Mouse (Mus musculus) lung, postnatal 0 days (tissue): ENCODE measurements around the gene Grik3. TPM values are rescaled to one million over a fixed set of nuclear protein-coding genes. Genes with fewer than 3 reads are reported as not detected.
A peak's percentile ranks its signal among the peaks of the same experiment; 100 is the strongest.

Source experiments
- ATAC-seq: fragments of 200-750 bp; cut with Nextera tagmentation; 2 replicates; pipeline ENCODE4 v1.8.0; 2017; ENCODE audit warnings: moderate library complexity
- DNase-seq: peaks from one replicate; pipeline ENCODE4 v3.0.0-alpha.2; 2016; ENCODE audit warnings: low spot score
- H3K27ac ChIP-seq: fragments of 300-500 bp; sonication (generic); 2 replicates; pipeline ENCODE4 v1.5.1; 2014; ENCODE audit warnings: antibody characterized with exemption, mild to moderate bottlenecking, low read length, mixed read lengths
- H3K27me3 ChIP-seq: fragments of 300-500 bp; sonication (generic); replicated peaks from 2 replicates; pipeline ENCODE4 v1.6.1; 2014; ENCODE audit warnings: low read length, mixed read lengths; ENCODE audit not compliant: insufficient read depth
- H3K36me3 ChIP-seq: fragments of 300-500 bp; sonication (generic); 2 replicates; pipeline ENCODE4 v1.6.1; 2014; ENCODE audit warnings: low read length, mixed read lengths; ENCODE audit not compliant: insufficient read depth
- H3K4me1 ChIP-seq: fragments of 300-500 bp; sonication (generic); 2 replicates; pipeline ENCODE4 v1.6.1; 2014; ENCODE audit warnings: antibody characterized with exemption, low read depth, low read length, mixed read lengths; ENCODE audit not compliant: insufficient read depth
- H3K4me2 ChIP-seq: fragments of 300-500 bp; sonication (generic); replicated peaks from 2 replicates; pipeline ENCODE4 v1.6.1; 2014; ENCODE audit warnings: low read depth, mild to moderate bottlenecking, low read length, moderate library complexity, mixed read lengths
- H3K4me3 ChIP-seq: fragments of 300-500 bp; sonication (generic); 2 replicates; pipeline ENCODE4 v1.5.1; 2014; ENCODE audit warnings: low read depth, low read length
- H3K9ac ChIP-seq: fragments of 300-500 bp; sonication (generic); replicated peaks from 2 replicates; pipeline ENCODE4 v1.6.1; 2014; ENCODE audit warnings: low read depth, mild to moderate bottlenecking
- H3K9me3 ChIP-seq: fragments of 300-500 bp; sonication (generic); 2 replicates; pipeline ENCODE4 v1.6.1; 2016; ENCODE audit warnings: low read length, mixed read lengths
- CTCF ChIP-seq: IDR thresholded peaks from 2 replicates; pipeline ENCODE4 v1.5.1; 2016; ENCODE audit warnings: antibody characterized with exemption, mild to moderate bottlenecking
- EP300 ChIP-seq: IDR thresholded peaks from 2 replicates; pipeline ENCODE4 v1.6.1; 2016; ENCODE audit warnings: antibody characterized with exemption, mild to moderate bottlenecking, control low read depth
- WGBS: fragments of 180-500 bp; shearing (Covaris S2); extraction: QIAGEN DNeasy Blood & Tissue Kit; methylation state at CpG from one replicate; pipeline ENCODE4 v1.1.7; 2014; 5-methylcytosine and 5-hydroxymethylcytosine counted together
- polyA plus RNA-seq: library from polyadenylated mRNA; unstranded; fragments of >200 nt; fragmentation: Nextera tagmentation; extraction: Ambion mirVana; gene quantifications from 2 replicates; pipeline ENCODE4 v1.2.1, GENCODE M21; 2015

The Grik3 gene
- polyA plus RNA-seq, 1 experiment from 2014 or later: not detected

DNA sequence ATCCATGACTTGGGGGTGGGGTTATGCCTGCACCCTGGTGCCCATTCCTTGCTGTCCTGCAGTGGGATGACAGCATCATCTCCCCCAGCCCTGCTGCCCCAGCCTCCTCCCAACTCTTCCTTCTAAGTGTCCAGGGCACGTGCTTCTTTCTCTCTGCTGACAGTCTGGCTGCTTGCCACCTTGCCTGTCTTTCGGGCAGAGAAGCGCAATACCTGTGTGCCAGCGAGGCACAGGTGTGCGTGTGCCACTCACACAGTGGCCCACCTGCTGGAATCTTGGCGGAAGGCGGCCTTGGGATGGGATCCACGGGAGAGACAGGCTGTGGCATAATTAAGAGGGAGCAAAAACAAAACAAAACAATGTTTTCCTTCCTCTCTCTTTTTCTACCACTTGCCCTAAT is 6.4 kb upstream of the Grik3 start:
- WGBS: 23% methylated on average over 8 of the region's 8 CpGs

DNA sequence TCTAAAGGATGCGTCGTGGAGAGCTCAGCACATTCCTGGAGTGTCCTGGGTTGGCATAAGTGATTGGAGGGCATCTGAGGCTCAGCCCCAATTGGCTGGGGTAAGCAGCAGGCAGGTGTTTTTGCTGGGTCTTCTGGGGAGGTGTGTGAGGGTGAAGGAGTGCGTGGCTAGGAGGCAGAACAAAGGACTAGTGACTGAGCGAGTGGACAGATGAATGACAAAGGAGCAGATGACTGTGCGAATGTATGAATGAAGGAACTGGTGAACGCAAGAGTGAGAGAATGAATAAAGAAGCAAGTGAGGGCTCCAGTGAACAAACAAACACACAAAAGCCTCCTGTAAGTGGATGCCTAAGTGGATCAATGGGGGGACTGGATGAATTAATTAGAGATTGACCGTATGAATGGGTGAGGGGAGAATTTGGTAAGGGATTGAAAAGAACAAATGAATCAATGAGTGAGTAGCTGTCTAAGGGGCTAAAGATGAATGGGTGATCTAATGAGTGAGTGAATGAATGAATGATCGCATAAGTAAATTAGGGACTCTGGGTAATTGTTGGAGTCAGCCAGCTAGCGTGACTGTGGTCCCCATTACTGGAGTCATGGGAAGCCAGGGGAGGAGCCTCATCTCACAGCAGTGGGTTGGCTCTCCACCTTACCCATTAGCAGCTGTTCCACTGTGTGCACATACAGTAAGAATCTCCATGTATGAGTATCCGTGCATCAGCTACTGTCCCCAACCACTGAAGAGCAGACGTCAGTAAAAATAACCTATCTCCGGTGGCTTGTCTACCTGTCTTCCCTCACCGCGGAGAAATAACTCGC is 4.9 kb upstream of the Grik3 start:
- no peak overlapping the region for H3K9ac ChIP-seq
- H3K4me1 ChIP-seq: no peaks in the 10 kb centered on the region
- ATAC-seq (no peak), DNase-seq (no peak)
- no peak overlapping the region for H3K4me3 ChIP-seq
- H3K27ac ChIP-seq: no peak overlapping the region
- H3K4me2 ChIP-seq: no peak overlapping the region
- H3K9me3 ChIP-seq: no peaks in the 10 kb centered on the region
- WGBS: 43% methylated on average over 15 of the region's 15 CpGs
- TF ChIP-seq EP300: no peak
- TF ChIP-seq CTCF: no peak
- no peaks in the 10 kb centered on the region for H3K36me3 ChIP-seq
- H3K27me3 ChIP-seq: peaks cover 44% of the 10 kb centered on the region

More for the DNA sequence above, 6.4 kb upstream of the Grik3 start:
- Histone ChIP-seq H3K4me1 (no peaks in the 10 kb centered on the region), H3K9ac (no peak overlapping the region), H3K4me2 (no peak overlapping the region), H3K27me3 (peaks cover 29% of the 10 kb centered on the region), H3K36me3 (no peaks in the 10 kb centered on the region), H3K9me3 (no peaks in the 10 kb centered on the region), H3K4me3 (no peak overlapping the region), H3K27ac (no peak overlapping the region)
- ATAC-seq (no peak), DNase-seq (no peak)
- TF ChIP-seq CTCF (no peak), EP300 (no peak)

DNA sequence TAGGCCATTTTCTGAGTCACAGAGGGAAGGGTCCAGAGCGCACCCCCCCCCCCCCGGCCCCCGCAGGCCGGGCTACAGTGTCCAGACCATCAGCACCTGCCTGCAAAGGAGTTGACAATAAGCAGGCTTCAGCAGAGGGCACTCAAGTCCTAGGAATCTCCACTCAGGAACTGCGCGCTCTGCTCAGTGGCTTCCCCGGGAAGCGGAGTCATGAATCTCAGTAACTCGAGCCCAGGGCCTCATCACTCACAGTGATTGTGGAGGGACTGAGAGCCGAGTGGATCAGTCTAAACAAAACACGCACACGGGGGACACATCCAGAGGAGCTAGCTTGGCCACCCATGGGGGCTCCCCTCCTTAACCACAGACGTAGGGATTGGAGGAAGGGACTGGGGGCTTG is 3.9 kb upstream of the Grik3 start:
- H3K27me3 ChIP-seq: peaks cover 54% of the 10 kb centered on the region
- H3K9ac ChIP-seq: no peak overlapping the region
- no peaks in the 10 kb centered on the region for H3K4me1 ChIP-seq
- H3K36me3 ChIP-seq: no peaks in the 10 kb centered on the region
- no peaks in the 10 kb centered on the region for H3K9me3 ChIP-seq
- H3K27ac ChIP-seq: no peak overlapping the region
- TF ChIP-seq EP300 (no peak), CTCF (no peak)
- ATAC-seq (no peak), DNase-seq (no peak)
- H3K4me3 ChIP-seq: no peak overlapping the region
- no peak overlapping the region for H3K4me2 ChIP-seq
- WGBS: 5% methylated on average over 13 of the region's 13 CpGs

GRCm38 (mm10) chr4:125487031-125487430 is 3.5 kb upstream of the Grik3 start:
- Histone ChIP-seq H3K36me3 (no peaks in the 10 kb centered on the region), H3K4me2 (no peak overlapping the region), H3K9ac (no peak overlapping the region), H3K9me3 (no peaks in the 10 kb centered on the region), H3K4me3 (no peak overlapping the region), H3K4me1 (no peaks in the 10 kb centered on the region), H3K27ac (no peak overlapping the region), H3K27me3 (peaks cover 58% of the 10 kb centered on the region)
- no peak for TF ChIP-seq CTCF
- TF ChIP-seq EP300: no peak
- ATAC-seq: no peak
- DNase-seq: no peak
- 2% methylated on average over 7 of the region's 7 CpGs for WGBS

DNA sequence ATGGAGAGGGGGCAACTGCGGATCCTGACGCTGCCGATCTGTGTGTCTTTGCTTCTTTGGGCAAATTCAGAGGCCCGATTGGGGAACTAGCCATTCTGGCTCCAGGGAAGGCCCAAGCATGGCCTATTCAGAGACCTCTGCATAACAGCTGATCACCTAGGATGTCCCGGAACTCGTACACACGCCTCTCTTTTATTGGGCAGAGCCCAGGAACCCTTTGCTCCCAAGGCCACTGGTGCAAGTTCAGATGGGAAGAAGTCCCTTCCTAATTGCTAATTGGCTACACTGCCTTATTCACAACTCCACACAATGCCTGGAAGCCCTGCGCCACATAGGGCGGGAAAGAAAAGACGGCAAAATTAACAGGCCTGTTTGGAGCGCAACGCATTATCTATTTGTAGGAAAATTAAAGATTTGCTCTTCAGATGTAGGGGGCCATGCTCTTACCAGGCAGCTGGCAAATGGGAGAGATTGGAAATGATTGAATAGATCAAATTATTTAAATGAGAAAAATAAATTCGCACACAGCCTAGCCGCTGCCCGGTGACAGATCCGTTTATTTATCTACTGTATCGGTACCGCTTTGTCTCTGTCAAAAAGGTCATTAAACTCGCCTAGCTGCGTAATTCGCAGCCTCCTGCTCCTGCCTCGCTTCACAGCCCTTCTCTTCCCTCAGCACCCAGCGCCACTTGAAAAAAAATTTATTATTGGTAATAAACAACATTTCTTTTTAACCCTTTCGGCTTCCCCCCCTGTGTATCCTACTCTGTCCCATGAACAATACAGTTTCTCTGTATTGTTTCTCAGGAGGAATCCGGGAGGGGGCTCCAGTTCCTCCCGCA is 1.5 kb upstream of the Grik3 start:
- DNase-seq (no peak), ATAC-seq (no peak)
- Histone ChIP-seq H3K27ac (no peak overlapping the region), H3K4me2 (no peak overlapping the region), H3K4me3 (no peak overlapping the region), H3K4me1 (no peaks in the 10 kb centered on the region), H3K9me3 (no peaks in the 10 kb centered on the region), H3K27me3 (peaks cover 70% of the 10 kb centered on the region), H3K36me3 (no peaks in the 10 kb centered on the region), H3K9ac (no peak overlapping the region)
- WGBS: 3% methylated on average over 26 of the region's 26 CpGs
- TF ChIP-seq CTCF: no peak
- TF ChIP-seq EP300: no peak

DNA sequence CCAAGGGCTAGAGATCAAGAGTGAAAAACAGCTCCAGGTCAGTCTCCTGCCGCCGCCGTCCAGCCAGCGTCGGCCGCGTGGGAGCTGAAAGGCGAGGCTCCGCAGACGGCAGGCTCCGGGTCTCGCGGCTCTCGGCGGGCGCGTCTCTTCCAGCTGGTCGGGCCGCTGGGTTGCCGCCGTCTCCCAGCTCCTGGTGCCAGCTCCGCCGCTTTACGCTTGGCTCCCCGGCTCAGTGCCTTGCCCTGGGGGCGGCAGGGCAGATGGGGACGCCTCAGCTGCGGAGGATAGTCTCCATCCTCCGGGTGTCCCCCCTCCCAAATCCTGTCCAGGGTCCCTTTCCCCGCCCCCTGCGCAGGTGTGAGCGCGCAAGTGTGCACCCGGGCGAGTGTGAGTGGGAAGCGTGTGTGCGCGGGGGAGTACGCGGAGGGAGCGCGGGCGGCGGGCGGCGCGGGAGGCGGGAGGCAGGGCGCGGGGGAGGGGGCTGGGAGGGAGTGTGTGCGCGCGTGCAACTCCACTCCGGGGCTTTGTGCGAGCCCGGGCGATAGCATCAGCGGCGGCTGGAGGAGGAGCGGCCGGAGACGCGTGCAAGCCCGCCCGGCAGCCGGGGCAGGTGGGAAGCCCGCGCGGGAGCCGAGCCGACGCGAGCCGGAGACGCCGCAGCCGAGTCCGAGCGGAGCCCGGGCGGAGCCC is 454 bp upstream of the Grik3 start:
- Histone ChIP-seq H3K27me3 (peaks cover 75% of the 10 kb centered on the region), H3K27ac (no peak overlapping the region), H3K4me1 (no peaks in the 10 kb centered on the region), H3K4me2 (no peak overlapping the region), H3K4me3 (no peak overlapping the region; the same call in 1 of the 2 replicates), H3K36me3 (no peaks in the 10 kb centered on the region), H3K9ac (no peak overlapping the region), H3K9me3 (no peaks in the 10 kb centered on the region)
- DNase-seq: peak; percentile 13
- ATAC-seq: peak; percentile 14; the same call in 1 of the 2 replicates
- 1% methylated on average over 56 of the region's 81 CpGs for whole genome bisulfite sequencing
- TF ChIP-seq EP300 (no peak), CTCF (no peak)
